Mouse (Mus musculus) embryonic facial prominence, embryonic 10.5 days (tissue): Measurements from ENCODE around the gene Bicd2. TPM values are rescaled to one million over a fixed set of nuclear protein-coding genes. Genes with fewer than 3 reads are reported as not detected.
A peak's percentile ranks its signal among the peaks of the same experiment; 100 is the strongest.

Experiments used
- DNase-seq: peaks from one replicate; pipeline ENCODE4 v3.0.0-alpha.2; 2017; ENCODE audit warnings: low spot score
- H3K27ac ChIP-seq: fragments of 300-500 bp; sonication (generic); replicated peaks from 2 replicates; pipeline ENCODE4 v1.5.1; 2016; ENCODE audit warnings: mild to moderate bottlenecking
- H3K27me3 ChIP-seq: fragments of 300-500 bp; sonication (generic); replicated peaks from 2 replicates; pipeline ENCODE4 v1.6.1; 2016; ENCODE audit warnings: low read depth, mild to moderate bottlenecking; ENCODE audit not compliant: poor library complexity, severe bottlenecking
- H3K36me3 ChIP-seq: fragments of 300-500 bp; sonication (generic); replicated peaks from 2 replicates; pipeline ENCODE4 v1.6.1; 2016; ENCODE audit warnings: mild to moderate bottlenecking, moderate library complexity
- H3K4me1 ChIP-seq: fragments of 300-500 bp; sonication (generic); 2 replicates; pipeline ENCODE4 v1.6.1; 2016
- H3K4me3 ChIP-seq: fragments of 300-500 bp; sonication (generic); 2 replicates; pipeline ENCODE4 v1.5.1; 2016; ENCODE audit warnings: mild to moderate bottlenecking, moderate library complexity
- H3K9me3 ChIP-seq: fragments of 300-500 bp; sonication (generic); 2 replicates; pipeline ENCODE4 v1.6.1; 2016; ENCODE audit warnings: mild to moderate bottlenecking
- WGBS: fragments of 180-500 bp; shearing (Covaris S2); methylation state at CpG from one replicate; pipeline ENCODE4 v1.1.7; 2016; 5-methylcytosine and 5-hydroxymethylcytosine counted together
- polyA plus RNA-seq: library from polyadenylated mRNA; unstranded; fragments of >200 nt; fragmentation: Nextera tagmentation; extraction: Ambion mirVana; gene quantifications from 2 replicates; pipeline ENCODE4 v1.2.1, GENCODE M21; 2016

The Bicd2 gene
- polyA plus RNA-seq, 1 experiment from 2014 or later = 33.3 TPM

DNA sequence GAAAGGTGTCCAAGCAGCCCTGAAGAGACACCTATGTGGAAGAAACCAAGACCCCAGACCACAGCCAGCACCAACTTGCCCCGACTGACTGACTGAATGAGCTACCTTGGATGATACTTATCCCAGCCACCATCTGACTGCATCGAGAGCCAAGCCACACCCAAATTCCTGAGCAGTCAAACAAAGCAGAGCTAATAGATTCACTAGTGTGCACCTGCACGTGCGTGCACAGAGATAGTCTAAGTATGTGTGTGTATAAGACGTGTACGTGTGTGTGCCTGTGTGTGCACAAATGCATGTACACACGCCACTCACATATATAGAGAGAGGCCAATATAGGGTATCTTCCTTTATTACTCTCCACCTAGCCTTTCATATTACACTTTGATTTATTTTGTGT, 29.7 kb upstream of the Bicd2 start:
- WGBS = 88% methylated on average over 7 of the region's 7 CpGs
- peaks cover 33% of the 10 kb centered on the region for H3K4me1 ChIP-seq
- no peaks in the 10 kb centered on the region for H3K27me3 ChIP-seq
- no peaks in the 10 kb centered on the region; the same call in 1 of the 2 replicates for H3K36me3 ChIP-seq
- no peak overlapping the region for H3K4me3 ChIP-seq
- no peak for DNase-seq
- no peak overlapping the region for H3K27ac ChIP-seq
- no peaks in the 10 kb centered on the region for H3K9me3 ChIP-seq

DNA sequence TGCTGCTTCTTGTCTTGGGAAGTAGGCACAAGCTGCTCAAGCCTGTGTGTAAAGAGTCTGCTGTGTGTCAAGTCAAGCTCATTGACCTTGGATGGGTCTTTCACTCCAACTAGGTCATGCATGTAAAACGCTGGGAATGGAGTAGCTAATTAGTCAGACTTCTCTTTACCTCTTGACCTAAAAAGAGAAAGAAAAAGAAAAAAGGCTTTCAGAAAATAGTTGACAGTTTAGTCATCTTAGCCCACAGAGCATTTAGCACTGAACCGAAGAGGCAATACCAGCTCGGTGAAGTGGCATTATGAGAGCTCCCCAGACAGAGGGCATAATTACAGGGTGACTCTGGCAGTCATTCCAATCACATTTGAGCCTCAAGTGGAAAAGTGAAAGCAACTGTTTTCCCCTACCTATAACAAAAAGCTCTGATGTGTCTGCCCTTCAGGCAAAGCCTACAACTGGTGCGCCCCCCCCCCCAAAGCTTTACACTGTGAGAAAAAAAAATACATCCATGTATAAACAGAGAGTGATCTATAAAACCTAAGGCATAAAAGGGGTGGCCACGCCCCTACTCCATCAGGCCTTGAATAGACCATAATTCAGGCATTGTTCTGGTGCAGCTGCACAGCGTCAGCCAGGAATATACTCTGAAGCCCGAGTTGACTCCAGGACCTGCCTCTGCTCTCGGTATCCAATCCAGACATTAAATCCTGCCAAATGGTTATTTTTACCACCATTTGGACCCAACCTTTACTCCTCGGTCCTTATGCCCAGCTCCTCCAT, 24.8 kb upstream of the Bicd2 start:
- peaks cover 51% of the 10 kb centered on the region for H3K4me1 ChIP-seq
- no peak overlapping the region for H3K27ac ChIP-seq
- WGBS = 56% methylated on average over 9 of the region's 9 CpGs

DNA sequence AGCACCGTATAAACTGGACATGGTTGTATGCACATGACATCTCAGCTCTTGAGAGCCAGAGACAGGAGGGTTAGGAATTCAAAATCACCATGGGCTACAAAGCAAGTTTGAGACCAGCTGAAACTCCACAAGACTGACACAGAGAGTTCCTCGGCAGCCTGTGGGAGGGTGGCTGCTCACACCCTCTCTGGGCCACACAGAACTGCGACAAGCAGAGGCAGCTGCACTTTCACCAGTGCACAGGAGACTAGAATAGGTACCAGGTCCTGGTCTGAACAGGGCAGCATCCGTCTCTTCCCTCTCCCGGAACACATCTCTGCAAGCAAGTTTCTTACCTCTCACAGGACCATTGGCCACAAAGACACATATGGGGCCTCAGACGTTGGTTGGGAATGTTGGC, 23.9 kb upstream of the Bicd2 start:
- no peak for DNase-seq

More for the DNA sequence above, 24.8 kb upstream of the Bicd2 start:
- peak; percentile 31 for DNase-seq
- Histone ChIP-seq H3K9me3 (no peaks in the 10 kb centered on the region), H3K27me3 (peaks cover 20% of the 10 kb centered on the region; the same call in 1 of the 2 replicates), H3K4me3 (no peak overlapping the region), H3K36me3 (no peaks in the 10 kb centered on the region; the same call in 1 of the 2 replicates)

DNA sequence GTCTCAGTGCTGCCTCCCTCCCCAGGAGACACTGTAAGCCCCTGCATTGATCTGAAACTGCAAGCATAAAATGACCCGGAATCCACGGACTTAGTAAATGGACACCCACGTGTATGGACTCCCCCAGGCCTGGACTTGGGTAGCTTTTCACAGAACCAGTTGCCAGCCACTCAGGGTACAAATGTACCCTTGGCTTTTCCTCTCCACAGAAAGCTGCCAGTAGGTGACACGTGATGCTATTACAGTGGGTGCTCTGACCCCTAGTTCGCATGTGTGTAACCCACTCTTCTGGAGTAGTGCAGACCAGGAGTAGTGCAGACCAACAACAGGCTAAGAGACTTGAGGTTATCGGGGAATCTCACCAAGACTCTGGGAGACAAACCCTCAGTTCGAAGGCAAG, 23.5 kb upstream of the Bicd2 start:
- Histone ChIP-seq H3K4me1 (peaks cover 55% of the 10 kb centered on the region), H3K27me3 (peaks cover 21% of the 10 kb centered on the region; the same call in 1 of the 2 replicates), H3K27ac (no peak overlapping the region), H3K36me3 (no peaks in the 10 kb centered on the region; the same call in 1 of the 2 replicates), H3K4me3 (no peak overlapping the region), H3K9me3 (no peaks in the 10 kb centered on the region)
- WGBS = 83% methylated on average over 7 of the region's 7 CpGs
- DNase-seq = no peak

More for the DNA sequence above, 23.9 kb upstream of the Bicd2 start:
- Histone ChIP-seq H3K9me3 (no peaks in the 10 kb centered on the region), H3K27me3 (peaks cover 21% of the 10 kb centered on the region; the same call in 1 of the 2 replicates), H3K4me3 (no peak overlapping the region), H3K27ac (no peak overlapping the region), H3K36me3 (no peaks in the 10 kb centered on the region; the same call in 1 of the 2 replicates), H3K4me1 (peaks cover 55% of the 10 kb centered on the region)
- 79% methylated on average over 6 of the region's 6 CpGs for WGBS

DNA sequence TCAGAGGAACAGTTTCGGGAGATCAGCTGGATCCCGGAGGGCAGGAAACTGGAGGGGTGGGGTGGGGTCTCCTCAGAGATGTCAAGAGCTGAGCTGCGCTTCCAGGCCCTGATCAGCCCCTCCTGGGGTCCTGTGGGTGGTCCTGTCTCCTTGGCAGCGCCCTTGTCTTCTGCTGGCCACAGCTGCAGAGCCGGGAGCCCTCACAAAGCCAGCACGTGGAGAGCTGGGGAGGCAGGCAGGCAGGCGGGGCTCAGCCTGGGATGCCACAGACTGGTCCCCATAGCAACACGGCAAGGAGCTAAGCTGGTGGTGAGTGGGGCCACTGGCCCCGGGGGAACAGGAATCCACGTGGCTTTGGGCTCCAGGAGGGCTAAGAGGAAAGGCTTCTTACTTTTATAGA, 21.3 kb upstream of the Bicd2 start, which contains the start of gene Fgd3:
Gene Fgd3, minus strand, starts transcription at position 272 of the 400 bp plus-strand sequence.
- peak; percentile 85 for DNase-seq
- Histone ChIP-seq H3K4me1 (peaks cover 59% of the 10 kb centered on the region), H3K36me3 (no peaks in the 10 kb centered on the region; the same call in 1 of the 2 replicates), H3K9me3 (no peaks in the 10 kb centered on the region), H3K4me3 (peak within 1 kb of the TSS; percentile 55), H3K27ac (peak within 1 kb of the TSS; percentile 83), H3K27me3 (peaks cover 21% of the 10 kb centered on the region; the same call in 1 of the 2 replicates)
- under 1% methylated on average over 10 of the region's 10 CpGs for WGBS

DNA sequence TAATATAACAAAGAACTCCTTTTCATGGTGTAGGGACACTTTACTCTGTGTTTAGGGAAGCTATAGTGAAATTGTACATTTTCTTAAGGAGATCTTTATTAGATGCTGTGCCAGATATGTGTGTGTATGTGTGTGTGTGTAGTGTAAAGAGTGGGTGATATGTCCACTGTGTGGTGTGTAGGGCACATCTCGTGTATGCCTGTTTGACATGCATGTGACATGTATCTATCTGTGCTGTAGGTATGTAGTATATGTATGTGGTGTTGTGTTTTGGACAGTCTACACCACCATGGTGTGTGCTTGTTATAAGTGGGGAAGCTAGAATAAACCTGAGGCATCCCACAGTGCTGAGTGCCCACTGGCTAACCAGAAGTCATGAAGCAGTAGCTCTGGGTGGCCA, 20.9 kb upstream of the Bicd2 start:
- Histone ChIP-seq H3K4me1 (peaks cover 57% of the 10 kb centered on the region), H3K9me3 (no peaks in the 10 kb centered on the region), H3K27me3 (peaks cover 21% of the 10 kb centered on the region; the same call in 1 of the 2 replicates), H3K4me3 (peak overlapping the region; percentile 55), H3K27ac (peak overlapping the region; percentile 83), H3K36me3 (no peaks in the 10 kb centered on the region)
- DNase-seq = no peak
- WGBS = 73% methylated on average over 1 of the region's 1 CpGs

DNA sequence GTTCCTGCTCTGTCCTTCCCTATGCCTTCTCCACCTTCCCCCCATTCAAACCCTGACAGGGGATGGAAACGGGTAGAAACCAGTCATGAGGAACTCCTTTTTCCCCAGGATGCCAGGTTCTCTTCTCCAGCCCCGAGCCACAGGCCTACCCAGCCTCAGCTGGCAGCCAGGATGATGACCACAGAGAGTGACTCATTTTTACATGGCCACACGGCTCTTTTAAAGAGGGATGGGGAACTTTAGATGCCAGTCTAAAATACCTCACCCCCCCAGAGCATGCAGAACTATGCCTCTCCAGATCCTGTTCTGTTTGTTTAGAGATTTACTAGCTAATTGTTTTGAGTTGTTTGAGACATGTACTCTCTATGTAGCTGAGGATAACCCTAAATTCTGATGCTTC, 19.9 kb upstream of the Bicd2 start:
- Histone ChIP-seq H3K4me3 (no peak overlapping the region), H3K27ac (no peak overlapping the region), H3K9me3 (no peaks in the 10 kb centered on the region), H3K27me3 (peaks cover 21% of the 10 kb centered on the region; the same call in 1 of the 2 replicates), H3K36me3 (no peaks in the 10 kb centered on the region), H3K4me1 (peaks cover 51% of the 10 kb centered on the region)
- WGBS = 76% methylated on average over 3 of the region's 3 CpGs
- DNase-seq = no peak

DNA sequence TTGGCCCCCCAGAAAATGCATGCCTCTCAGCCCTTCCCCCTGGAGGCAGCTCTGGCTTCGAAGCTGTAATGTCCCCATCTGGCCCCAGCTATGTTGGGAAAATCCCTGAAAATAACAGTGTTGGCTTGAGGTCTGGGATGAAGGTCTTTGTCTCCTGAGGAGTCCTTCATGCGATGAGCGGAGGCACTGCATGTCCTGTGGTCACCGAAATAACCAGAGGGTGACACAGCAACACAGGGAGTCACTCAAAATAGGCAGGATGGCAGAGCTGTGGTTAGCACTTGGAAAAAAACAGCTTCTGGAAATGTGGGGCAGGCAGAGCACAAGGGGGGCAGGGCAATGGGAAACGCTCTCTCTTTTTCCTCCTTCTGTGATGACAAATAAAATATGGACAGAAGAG, 19.2 kb upstream of the Bicd2 start:
- WGBS = 91% methylated on average over 5 of the region's 5 CpGs
- Histone ChIP-seq H3K4me1 (peaks cover 44% of the 10 kb centered on the region), H3K27ac (no peak overlapping the region), H3K4me3 (no peak overlapping the region), H3K9me3 (no peaks in the 10 kb centered on the region), H3K36me3 (no peaks in the 10 kb centered on the region), H3K27me3 (peaks cover 21% of the 10 kb centered on the region; the same call in 1 of the 2 replicates)
- DNase-seq = no peak

DNA sequence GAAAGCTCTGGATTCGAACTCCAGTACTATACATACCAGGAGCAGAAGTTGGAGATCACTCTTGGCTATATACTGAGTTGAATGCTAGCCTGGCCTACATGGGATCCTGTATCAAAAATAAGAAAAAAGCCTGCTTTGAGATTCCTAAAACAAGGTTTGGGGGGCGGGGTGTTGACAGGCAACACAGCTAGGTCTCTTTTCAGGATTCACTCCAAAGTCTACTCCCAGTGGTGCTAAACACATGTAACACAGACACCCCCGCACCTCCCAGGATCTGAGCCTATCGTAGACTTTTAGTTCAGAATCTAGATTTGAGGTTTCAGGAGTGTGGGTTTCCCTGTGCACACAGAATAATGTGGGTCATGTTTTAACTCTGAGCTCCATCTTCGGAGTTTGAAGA, 18.6 kb upstream of the Bicd2 start:
- 82% methylated on average over 5 of the region's 5 CpGs for WGBS
- Histone ChIP-seq H3K27ac (no peak overlapping the region), H3K9me3 (no peaks in the 10 kb centered on the region), H3K4me1 (peaks cover 38% of the 10 kb centered on the region), H3K27me3 (peaks cover 20% of the 10 kb centered on the region; the same call in 1 of the 2 replicates), H3K36me3 (no peaks in the 10 kb centered on the region), H3K4me3 (no peak overlapping the region)
- no peak for DNase-seq

DNA sequence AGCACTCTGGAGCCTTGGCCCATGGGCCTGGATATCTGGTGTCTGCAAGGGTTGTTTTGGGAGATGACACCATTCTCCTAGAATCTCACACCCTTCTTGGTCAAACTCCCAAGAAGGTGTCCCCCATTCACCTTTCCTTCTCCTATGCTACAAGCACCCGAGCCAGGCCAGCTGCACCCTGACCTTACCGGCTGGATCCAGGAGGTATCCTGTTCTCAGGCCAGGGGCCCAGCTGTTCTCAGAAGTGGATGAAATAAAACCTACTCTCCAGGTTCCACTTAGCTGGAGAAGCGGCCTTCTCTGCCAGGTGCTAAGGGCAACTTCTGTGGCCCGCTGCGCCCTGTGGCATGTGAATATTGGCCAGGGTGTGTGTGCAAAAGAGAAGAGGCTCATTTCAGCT, 16.5 kb upstream of the Bicd2 start:
- H3K27me3 ChIP-seq = peaks cover 8% of the 10 kb centered on the region; the same call in 1 of the 2 replicates
- H3K27ac ChIP-seq = no peak overlapping the region
- H3K9me3 ChIP-seq = no peaks in the 10 kb centered on the region
- no peak for DNase-seq
- no peak overlapping the region for H3K4me3 ChIP-seq
- no peaks in the 10 kb centered on the region for H3K36me3 ChIP-seq
- peaks cover 17% of the 10 kb centered on the region for H3K4me1 ChIP-seq
- 88% methylated on average over 5 of the region's 5 CpGs for WGBS

DNA sequence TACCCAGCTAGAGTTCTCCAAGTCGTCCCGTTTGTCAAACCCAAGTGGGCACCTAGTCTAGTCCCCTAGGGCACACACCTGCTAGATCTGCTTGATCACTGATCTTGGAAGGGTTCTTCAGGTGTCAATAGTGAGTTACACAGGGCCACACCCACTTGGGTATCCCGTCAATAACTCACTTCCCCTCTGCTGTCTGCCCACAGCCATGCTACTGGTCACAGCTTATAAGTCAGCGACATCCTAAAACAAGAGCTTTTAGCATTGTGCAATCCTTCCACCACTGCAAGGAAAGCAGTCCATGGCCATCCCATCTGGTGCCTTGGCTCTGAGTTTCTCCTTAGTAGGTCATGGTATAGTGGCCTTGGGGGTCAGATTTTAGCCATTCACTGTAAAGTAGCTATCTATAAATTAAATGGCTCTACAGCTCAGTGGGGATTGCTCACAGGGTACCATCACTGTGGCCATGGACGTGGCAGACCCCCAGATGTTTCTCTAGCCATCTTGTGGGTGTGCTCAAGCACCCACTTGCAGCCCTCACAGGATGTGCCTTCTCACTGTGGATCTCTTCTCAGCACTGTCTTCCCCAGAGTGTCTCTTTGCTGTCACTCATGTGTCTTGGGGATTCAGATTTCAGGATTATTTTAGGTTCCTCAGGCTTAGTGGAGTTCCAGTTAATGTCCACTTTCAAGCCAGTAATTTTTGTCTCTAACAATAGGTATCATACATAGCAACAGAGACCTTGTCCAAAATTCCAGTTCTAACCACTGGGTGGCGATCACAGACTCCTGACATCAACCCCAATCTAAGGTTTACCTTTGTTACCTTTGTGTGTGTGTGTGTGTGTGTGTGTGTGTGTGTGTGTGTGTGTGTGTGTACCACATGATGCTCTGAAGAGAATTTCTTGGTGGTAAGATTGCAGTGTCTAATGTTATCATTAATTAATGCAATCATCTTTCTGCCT, 14.9 kb upstream of the Bicd2 start:
- Histone ChIP-seq H3K4me3 (no peak overlapping the region), H3K36me3 (no peaks in the 10 kb centered on the region), H3K27ac (no peak overlapping the region), H3K4me1 (0 out of 2 replicates have a peak, but pooled peaks cover 8% of the 10 kb centered on the region), H3K27me3 (peaks cover 1% of the 10 kb centered on the region; the same call in 1 of the 2 replicates), H3K9me3 (no peaks in the 10 kb centered on the region)
- DNase-seq = peak; percentile 48
- 62% methylated on average over 6 of the region's 6 CpGs for WGBS

DNA sequence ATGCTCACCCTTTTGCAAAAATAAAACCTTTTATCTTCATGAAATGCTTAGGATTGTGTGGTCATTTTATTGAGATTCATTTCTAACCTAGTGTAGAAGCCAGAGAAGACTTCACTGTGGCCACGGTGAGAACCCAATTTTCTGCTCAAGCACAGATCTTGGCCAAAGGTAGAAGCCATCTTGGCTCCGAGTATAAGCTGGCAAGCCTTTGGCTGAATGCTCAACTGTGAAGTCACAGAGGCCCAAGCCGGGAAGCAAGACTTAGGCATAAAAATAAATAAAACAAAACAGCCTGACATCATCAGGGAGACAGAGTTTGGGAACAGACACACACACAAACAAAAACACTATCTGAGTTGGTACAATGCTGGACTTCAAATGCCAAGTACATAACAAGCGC, 13.3 kb upstream of the Bicd2 start:
- 85% methylated on average over 4 of the region's 4 CpGs for WGBS

More for the DNA sequence above, 13.3 kb upstream of the Bicd2 start:
- Histone ChIP-seq H3K36me3 (no peaks in the 10 kb centered on the region), H3K9me3 (no peaks in the 10 kb centered on the region), H3K27ac (no peak overlapping the region), H3K4me3 (no peak overlapping the region), H3K4me1 (0 out of 2 replicates have a peak, but pooled peaks cover 3% of the 10 kb centered on the region), H3K27me3 (no peaks in the 10 kb centered on the region)
- no peak for DNase-seq
